Mouse (Mus musculus): ENCODE measurements around the gene C1qtnf5. TPM values are rescaled to one million over a fixed set of nuclear protein-coding genes. Genes with fewer than 3 reads are reported as not detected.
"Not testable (repeated sequence)": the region's sequence is repeated elsewhere in the genome, so short reads cannot be mapped to it uniquely, and the experiment has no call there.

The C1qtnf5 gene
- polyA plus RNA-seq, 1 experiment: 25.4 TPM

GRCm38 (mm10) chr9:44101490-44101889, 5.6 kb upstream of the C1qtnf5 start, which contains the start of gene Mfrp:
Mfrp (plus strand) TSS chr9:44101729.
- no peak for TF ChIP-seq POLR2A (IDR thresholded peaks at IDR 0.05; ENCODE audit: low read depth, low read length)
- TF ChIP-seq CTCF (IDR thresholded peaks at IDR 0.05; ENCODE audit: borderline replicate concordance, insufficient read depth, low read length): no peak
- H3K4me1 ChIP-seq (ENCODE audit: control insufficient read depth, insufficient read depth, low read length): 0 out of 2 replicates have a peak, but pooled peaks cover 5% of the 10 kb centered on the region
- H3K4me3 ChIP-seq (ENCODE audit: insufficient read depth, low read length): no peak within 1 kb of the TSS
- no peak within 1 kb of the TSS for H3K27ac ChIP-seq (ENCODE audit: insufficient read depth, low read length)

GRCm38 (mm10) chr9:44104881-44105280, 2.2 kb upstream of the C1qtnf5 start:
- Histone ChIP-seq H3K4me1 (ENCODE audit: control insufficient read depth, insufficient read depth, low read length) (0 out of 2 replicates have a peak, but pooled peaks cover 9% of the 10 kb centered on the region), H3K27ac (ENCODE audit: insufficient read depth, low read length) (no peak overlapping the region), H3K4me3 (ENCODE audit: insufficient read depth, low read length) (no peak overlapping the region)
- no peak for TF ChIP-seq CTCF (IDR thresholded peaks at IDR 0.05; ENCODE audit: borderline replicate concordance, insufficient read depth, low read length)
- TF ChIP-seq POLR2A (IDR thresholded peaks at IDR 0.05; ENCODE audit: low read depth, low read length): no peak

GRCm38 (mm10) chr9:44105781-44106180, 1.3 kb upstream of the C1qtnf5 start:
- H3K4me3 ChIP-seq (ENCODE audit: insufficient read depth, low read length): no peak overlapping the region

GRCm38 (mm10) chr9:44106182-44106581, 863 bp upstream of the C1qtnf5 start:
- no peak overlapping the region for H3K4me3 ChIP-seq (ENCODE audit: insufficient read depth, low read length)
- TF ChIP-seq POLR2A (IDR thresholded peaks at IDR 0.05; ENCODE audit: low read depth, low read length) (no peak), CTCF (IDR thresholded peaks at IDR 0.05; ENCODE audit: borderline replicate concordance, insufficient read depth, low read length) (no peak)
- no peak overlapping the region for H3K27ac ChIP-seq (ENCODE audit: insufficient read depth, low read length)
- H3K4me1 ChIP-seq (ENCODE audit: control insufficient read depth, insufficient read depth, low read length): 0 out of 2 replicates have a peak, but pooled peaks cover 9% of the 10 kb centered on the region

More at GRCm38 (mm10) chr9:44105781-44106180, 1.3 kb upstream of the C1qtnf5 start:
- Histone ChIP-seq H3K4me1 (ENCODE audit: control insufficient read depth, insufficient read depth, low read length) (0 out of 2 replicates have a peak, but pooled peaks cover 9% of the 10 kb centered on the region), H3K27ac (ENCODE audit: insufficient read depth, low read length) (no peak overlapping the region)
- no peak for TF ChIP-seq CTCF (IDR thresholded peaks at IDR 0.05; ENCODE audit: borderline replicate concordance, insufficient read depth, low read length)

GRCm38 (mm10) chr9:44106596-44106995, 449 bp upstream of the C1qtnf5 start:
- Histone ChIP-seq H3K4me3 (ENCODE audit: insufficient read depth, low read length) (no peak overlapping the region), H3K4me1 (ENCODE audit: control insufficient read depth, insufficient read depth, low read length) (0 out of 2 replicates have a peak, but pooled peaks cover 9% of the 10 kb centered on the region), H3K27ac (ENCODE audit: insufficient read depth, low read length) (peak overlapping the region; percentile 46)
- TF ChIP-seq POLR2A (IDR thresholded peaks at IDR 0.05; ENCODE audit: low read depth, low read length) (no peak), CTCF (IDR thresholded peaks at IDR 0.05; ENCODE audit: borderline replicate concordance, insufficient read depth, low read length) (no peak)

GRCm38 (mm10) chr9:44107557-44108179, 623 bp downstream of the C1qtnf5 start:
- Histone ChIP-seq H3K27ac (ENCODE audit: insufficient read depth, low read length) (peak overlapping the region; percentile 80), H3K4me3 (ENCODE audit: insufficient read depth, low read length) (peak overlapping the region; percentile 7), H3K4me1 (ENCODE audit: control insufficient read depth, insufficient read depth, low read length) (0 out of 2 replicates have a peak, but pooled peaks cover 9% of the 10 kb centered on the region)
- TF ChIP-seq POLR2A (IDR thresholded peaks at IDR 0.05; ENCODE audit: low read depth, low read length) (no peak), CTCF (IDR thresholded peaks at IDR 0.05; ENCODE audit: borderline replicate concordance, insufficient read depth, low read length) (0 out of 2 replicates have a peak, but pooled peaks have one; percentile 13)

- Histone ChIP-seq H3K4me1 (ENCODE audit: control insufficient read depth, insufficient read depth, low read length) (0 out of 2 replicates have a peak, but pooled peaks cover 9% of the 10 kb centered on the region), H3K4me3 (ENCODE audit: insufficient read depth, low read length) (no peak overlapping the region), H3K27ac (ENCODE audit: insufficient read depth, low read length) (no peak overlapping the region)
- TF ChIP-seq POLR2A (IDR thresholded peaks at IDR 0.05; ENCODE audit: low read depth, low read length): no peak
- TF ChIP-seq CTCF (IDR thresholded peaks at IDR 0.05; ENCODE audit: borderline replicate concordance, insufficient read depth, low read length): no peak
These were observed 1.4 kb downstream of the C1qtnf5 start for GRCm38 (mm10) chr9:44108269-44109055.

- TF ChIP-seq CTCF (IDR thresholded peaks at IDR 0.05; ENCODE audit: borderline replicate concordance, insufficient read depth, low read length) (peak; percentile 30; the same call in 1 of the 2 replicates), POLR2A (IDR thresholded peaks at IDR 0.05; ENCODE audit: low read depth, low read length) (no peak)
- H3K4me3 ChIP-seq (ENCODE audit: insufficient read depth, low read length): 0 out of 2 replicates have a peak overlapping the region, but pooled peaks have one; percentile 5
- no peak overlapping the region for H3K27ac ChIP-seq (ENCODE audit: insufficient read depth, low read length)
- peaks cover 9% of the 10 kb centered on the region; the same call in 1 of the 2 replicates for H3K4me1 ChIP-seq (ENCODE audit: control insufficient read depth, insufficient read depth, low read length)
These were observed 2.5 kb downstream of the C1qtnf5 start for GRCm38 (mm10) chr9:44109360-44110095.

- H3K4me3 ChIP-seq (ENCODE audit: insufficient read depth, low read length); H3K4me1 ChIP-seq (ENCODE audit: control insufficient read depth, insufficient read depth, low read length); H3K27ac ChIP-seq (ENCODE audit: insufficient read depth, low read length): not testable (repeated sequence)
These were observed 4.9 kb downstream of the C1qtnf5 start for GRCm38 (mm10) chr9:44111909-44112308.
